Mouse (Mus musculus) cerebellum, adult 2 months (tissue): ENCODE results near the gene Pgc.

Source experiments
- CTCF ChIP-seq: fragments of 200-500 bp; IDR thresholded peaks from 2 replicates; pipeline ENCODE4 v1.5.1; 2011; ENCODE audit warnings: low read depth, mild to moderate bottlenecking, control low read depth, low read length, moderate library complexity, borderline replicate concordance; ENCODE audit not compliant: insufficient read depth
- POLR2A ChIP-seq: fragments of 200-500 bp; IDR thresholded peaks from 2 replicates; pipeline ENCODE4 v1.6.1; 2011; ENCODE audit warnings: low read length, control low read depth, borderline replicate concordance; ENCODE audit not compliant: insufficient read depth

DNA sequence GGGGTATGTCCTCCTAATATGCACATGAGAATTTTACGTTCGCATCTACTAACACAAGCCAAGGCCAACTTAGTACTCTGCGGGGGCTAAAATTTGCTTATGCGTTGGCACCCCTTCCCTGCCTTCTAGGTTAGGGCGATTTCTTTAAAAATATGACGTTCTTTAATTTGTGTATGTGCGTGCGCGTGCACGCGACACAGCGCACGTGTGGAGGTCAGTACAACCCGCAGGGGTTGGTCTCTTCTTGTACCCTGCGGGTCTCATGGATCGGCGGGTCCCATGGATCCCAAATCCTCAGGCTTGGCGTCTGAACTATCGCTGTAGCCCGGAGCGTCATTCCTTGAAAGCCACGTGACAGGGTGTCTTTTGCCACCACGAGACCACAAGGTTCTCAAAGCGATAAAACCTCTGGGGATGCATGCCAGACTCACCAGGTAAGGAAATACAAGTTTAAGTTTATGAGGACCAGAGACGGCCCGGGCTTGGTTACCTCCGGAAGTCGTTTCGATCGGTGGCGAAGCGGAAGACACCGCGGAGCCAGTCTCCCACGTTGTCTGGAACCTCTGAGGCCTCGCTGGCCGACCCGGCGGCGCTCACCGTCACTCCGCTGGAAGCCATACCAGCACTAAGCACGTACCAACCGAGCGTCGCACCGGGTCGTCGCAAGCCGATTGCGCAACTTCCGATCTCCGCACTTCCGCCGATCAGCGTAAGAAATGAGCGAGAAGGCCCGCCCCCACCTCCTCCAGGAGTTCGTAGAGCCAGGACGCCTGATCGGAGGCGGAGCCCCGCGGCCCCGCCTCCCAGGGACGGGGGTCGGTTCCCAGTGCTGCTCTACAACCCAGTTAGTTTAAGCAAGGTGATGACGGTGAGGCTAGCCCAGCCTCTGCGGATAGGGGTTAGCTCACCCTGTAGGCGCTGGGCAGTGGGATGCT, 39.0 kb upstream of the Pgc start:
- TF ChIP-seq CTCF, result no peak
- peak; percentile 85 for TF ChIP-seq POLR2A
